Mouse (Mus musculus) small intestine, adult 2 months (tissue): ENCODE results near the gene Zfhx3. TPM values are rescaled to one million over a fixed set of nuclear protein-coding genes. Genes with fewer than 3 reads are reported as not detected.

ENCODE experiments used
- H3K27ac ChIP-seq: fragments of 200-500 bp; 2 replicates; pipeline ENCODE4 v1.5.1; 2012; ENCODE audit warnings: low read depth, low read length, control low read depth, inconsistent platforms; ENCODE audit not compliant: insufficient read depth
- H3K27me3 ChIP-seq: fragments of 200-500 bp; 2 replicates; pipeline ENCODE4 v1.6.1; 2012; ENCODE audit warnings: mild to moderate bottlenecking, moderate library complexity, low read length, inconsistent platforms; ENCODE audit not compliant: control insufficient read depth, insufficient read depth
- H3K36me3 ChIP-seq: fragments of 200-500 bp; 2 replicates; pipeline ENCODE4 v1.6.1; 2012; ENCODE audit warnings: mild to moderate bottlenecking, low read length, control low read depth, inconsistent platforms; ENCODE audit not compliant: control insufficient read depth, insufficient read depth
- H3K4me1 ChIP-seq: fragments of 200-500 bp; 2 replicates; pipeline ENCODE4 v1.6.1; 2012; ENCODE audit warnings: low read length, inconsistent platforms, mixed read lengths; ENCODE audit not compliant: control insufficient read depth, insufficient read depth, insufficient read length
- H3K4me3 ChIP-seq: fragments of 200-500 bp; 2 replicates; pipeline ENCODE4 v1.5.1; 2012; ENCODE audit warnings: low read depth, mild to moderate bottlenecking, control low read depth, inconsistent platforms, low read length, moderate library complexity
- CTCF ChIP-seq: fragments of 200-500 bp; IDR thresholded peaks from 2 replicates; pipeline ENCODE4 v1.5.1; 2012; ENCODE audit warnings: low read depth, mild to moderate bottlenecking, control low read depth, inconsistent platforms, low read length, moderate library complexity, mixed read lengths; ENCODE audit not compliant: insufficient replicate concordance, insufficient read length; ENCODE audit errors: extremely low read depth
- POLR2A ChIP-seq: fragments of 200-500 bp; IDR thresholded peaks from 2 replicates; pipeline ENCODE4 v1.6.1; 2012; ENCODE audit warnings: low read depth, mild to moderate bottlenecking, control low read depth, inconsistent platforms, low read length, moderate library complexity
- WGBS: fragments of 180-500 bp; shearing (Covaris S2); methylation state at CpG from one replicate; pipeline ENCODE4 v1.1.7; 2018; 5-methylcytosine and 5-hydroxymethylcytosine counted together
- polyA plus RNA-seq: library from polyadenylated mRNA; depleted of rRNA; stranded (reverse); fragments of >200 nt; gene quantifications from 2 replicates; pipeline ENCODE4 v1.2.3, GENCODE M21; 2012

Zfhx3 gene
- polyA plus RNA-seq, 1 experiment, result 2.0 TPM

GRCm38 (mm10) chr8:108798012-108798411 is 855.6 kb downstream of the Zfhx3 start:
- 56% methylated on average over 12 of the region's 12 CpGs for whole genome bisulfite sequencing
- Histone ChIP-seq H3K36me3 (peaks cover 12% of the 10 kb centered on the region), H3K27ac (no peak overlapping the region), H3K4me3 (no peak overlapping the region), H3K27me3 (no peaks in the 10 kb centered on the region), H3K4me1 (no peaks in the 10 kb centered on the region; the same call in 1 of the 2 replicates)
- TF ChIP-seq CTCF (no peak), POLR2A (no peak)

DNA sequence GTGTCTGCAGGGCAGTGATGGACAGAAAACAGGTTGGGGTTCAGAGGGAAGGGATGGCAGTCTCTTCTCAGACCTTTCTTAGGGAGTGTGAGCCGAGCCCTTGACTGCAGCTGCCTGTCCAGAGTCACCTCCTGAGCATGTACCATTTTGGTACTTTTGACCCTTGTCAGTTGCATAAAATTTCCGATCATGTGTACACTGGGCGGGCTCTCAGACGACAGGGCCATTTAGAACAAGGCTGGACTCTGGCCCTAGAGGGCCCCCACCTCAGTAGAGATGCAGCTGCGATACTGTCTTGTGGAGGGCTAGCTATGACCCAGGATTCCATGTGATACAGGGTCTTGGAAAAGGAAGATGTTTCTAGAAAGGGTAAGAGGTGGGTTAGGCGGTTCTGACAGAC is 856.8 kb downstream of the Zfhx3 start:
- TF ChIP-seq POLR2A (no peak), CTCF (no peak)
- H3K36me3 ChIP-seq, result peaks cover 6% of the 10 kb centered on the region; the same call in 1 of the 2 replicates
- no peak overlapping the region for H3K4me3 ChIP-seq
- 58% methylated on average over 6 of the region's 6 CpGs for WGBS
- no peaks in the 10 kb centered on the region for H3K27me3 ChIP-seq
- H3K27ac ChIP-seq, result no peak overlapping the region
- no peaks in the 10 kb centered on the region; the same call in 1 of the 2 replicates for H3K4me1 ChIP-seq

DNA sequence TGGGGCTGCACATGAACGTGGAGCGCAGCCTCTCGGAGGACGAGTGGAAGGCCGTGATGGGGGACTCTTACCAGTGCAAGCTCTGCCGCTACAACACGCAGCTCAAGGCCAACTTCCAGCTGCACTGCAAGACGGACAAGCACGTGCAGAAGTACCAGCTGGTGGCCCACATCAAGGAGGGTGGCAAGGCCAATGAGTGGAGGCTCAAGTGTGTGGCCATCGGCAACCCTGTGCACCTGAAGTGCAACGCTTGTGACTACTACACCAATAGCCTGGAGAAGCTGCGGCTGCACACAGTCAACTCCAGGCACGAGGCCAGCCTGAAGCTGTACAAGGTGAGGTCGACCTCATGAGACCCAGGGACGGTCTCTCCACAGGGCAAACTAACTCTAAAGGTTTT is 857.9 kb downstream of the Zfhx3 start:
- WGBS, result 93% methylated on average over 15 of the region's 15 CpGs
- H3K4me3 ChIP-seq, result no peak overlapping the region
- H3K4me1 ChIP-seq, result no peaks in the 10 kb centered on the region; the same call in 1 of the 2 replicates
- H3K27ac ChIP-seq, result no peak overlapping the region
- H3K36me3 ChIP-seq, result no peaks in the 10 kb centered on the region; the same call in 1 of the 2 replicates
- H3K27me3 ChIP-seq, result no peaks in the 10 kb centered on the region
- TF ChIP-seq CTCF (no peak), POLR2A (no peak)

GRCm38 (mm10) chr8:108803017-108803416 is 860.6 kb downstream of the Zfhx3 start:
- H3K27ac ChIP-seq, result no peak overlapping the region
- TF ChIP-seq POLR2A (no peak), CTCF (no peak)

GRCm38 (mm10) chr8:108811694-108812093 is 869.2 kb downstream of the Zfhx3 start:
- Histone ChIP-seq H3K36me3 (no peaks in the 10 kb centered on the region), H3K27me3 (no peaks in the 10 kb centered on the region), H3K27ac (no peak overlapping the region), H3K4me3 (no peak overlapping the region), H3K4me1 (no peaks in the 10 kb centered on the region)
- TF ChIP-seq POLR2A (no peak), CTCF (no peak)
- 89% methylated on average over 10 of the region's 10 CpGs for WGBS

More at GRCm38 (mm10) chr8:108803017-108803416, 860.6 kb downstream of the Zfhx3 start:
- Histone ChIP-seq H3K4me3 (no peak overlapping the region), H3K4me1 (no peaks in the 10 kb centered on the region), H3K27me3 (no peaks in the 10 kb centered on the region), H3K36me3 (no peaks in the 10 kb centered on the region; the same call in 1 of the 2 replicates)
- WGBS, result 91% methylated on average over 6 of the region's 6 CpGs

GRCm38 (mm10) chr8:108813375-108813774 is 870.9 kb downstream of the Zfhx3 start:
- H3K4me1 ChIP-seq, result no peaks in the 10 kb centered on the region
- no peak for TF ChIP-seq CTCF
- no peak for TF ChIP-seq POLR2A
- no peak overlapping the region for H3K27ac ChIP-seq
- no peaks in the 10 kb centered on the region for H3K27me3 ChIP-seq
- WGBS, result 86% methylated on average over 12 of the region's 12 CpGs
- H3K36me3 ChIP-seq, result no peaks in the 10 kb centered on the region
- no peak overlapping the region for H3K4me3 ChIP-seq

GRCm38 (mm10) chr8:108819271-108819671 is 876.8 kb downstream of the Zfhx3 start:
- no peaks in the 10 kb centered on the region for H3K4me1 ChIP-seq
- H3K4me3 ChIP-seq, result no peak overlapping the region
- no peaks in the 10 kb centered on the region for H3K36me3 ChIP-seq
- TF ChIP-seq CTCF (no peak), POLR2A (no peak)
- 59% methylated on average over 8 of the region's 8 CpGs for WGBS
- H3K27ac ChIP-seq, result no peak overlapping the region
- no peaks in the 10 kb centered on the region for H3K27me3 ChIP-seq
